Mouse (Mus musculus) B cell, adult 67 days (primary cell): ENCODE data around the gene Zfp947. TPM values are rescaled to one million over a fixed set of nuclear protein-coding genes. Genes with fewer than 3 reads are reported as not detected.

ENCODE experiments used
- total RNA-seq, 2 experiments: library from RNA; stranded (reverse); gene quantifications; 4 replicates each; pipeline ENCODE4 v1.2.4; 2023

Gene Zfp947
- total RNA-seq, result not detected

GRCm38 (mm10) chr17:22165722-22166294, at the start of gene Zfp947:
Zfp947 (minus strand) TSS chr17:22166190.

Other genes with a start within 250 kb of the Zfp947 start
- 10 to 100 TPM; 22.1 to 22.7 TPM for gene Zfp942, start 203.7 kb downstream of the Zfp947 start, total RNA-seq
- gene Zfp943, start 203.6 kb downstream of the Zfp947 start, total RNA-seq, result 10 to 100 TPM; 33.8 to 40.5 TPM
- gene Zfp994, start 59.4 kb upstream of the Zfp947 start, total RNA-seq, result 1 to 10 TPM; 6.3 to 9.6 TPM
- gene CT030661.1, start 148.6 kb upstream of the Zfp947 start, total RNA-seq, result 10 to 100 TPM; 10.3 to 12.6 TPM
- gene Zfp944, start 195.2 kb upstream of the Zfp947 start, total RNA-seq, result 10 to 100 TPM; 16.6 to 18.9 TPM
- gene Zfp758, start 195.3 kb upstream of the Zfp947 start, total RNA-seq, result 10 to 100 TPM; 20.9 to 27.7 TPM